ENCODE assay signal across 8 mouse cellular contexts in genomic region chr5:143525454-143526225, GRCm38 (mm10). TPM values are rescaled to one million over a fixed set of nuclear protein-coding genes. Genes with fewer than 3 reads are reported as not detected.
DNase-seq lines count a peak whose midpoint lies in the region; ATAC-seq and TF ChIP-seq lines count a peak whose summit lies in the region.

No protein-coding gene starts in this region.

- H3K4me3 ChIP-seq in G1E (ENCODE audit: low read depth, low read length) (peak overlapping the region; percentile 86; the same call in 1 of the 2 replicates), macrophage (ENCODE audit: inconsistent target) (peak overlapping the region; percentile 84)
- H3K4me3 ChIP-seq in hindbrain, embryonic 11.5 days (ENCODE audit: low read depth, low read length) = peak overlapping the region; percentile 97; the same call in 1 of the 2 replicates

- H3K4me1 ChIP-seq in G1E (ENCODE audit: insufficient read depth, low read depth, low read length) = peaks cover 57% of the 10 kb centered on the region
- H3K4me1 ChIP-seq in hindbrain, embryonic 11.5 days (replicated peaks; ENCODE audit: control insufficient read depth, insufficient read depth, low read length) = peaks cover 9% of the 10 kb centered on the region; the same call in 1 of the 2 replicates

- no peak overlapping the region for H3K27ac ChIP-seq in hindbrain, embryonic 11.5 days (ENCODE audit: low read depth, low read length)
- H3K27ac ChIP-seq in macrophage = no peak overlapping the region

- H3K9me3 ChIP-seq in G1E (replicated peaks) = no peaks in the 10 kb centered on the region
- no peaks in the 10 kb centered on the region for H3K9me3 ChIP-seq in hindbrain, embryonic 11.5 days (ENCODE audit: control insufficient read depth, low read length)

- no peaks in the 10 kb centered on the region for H3K27me3 ChIP-seq in G1E (ENCODE audit: insufficient read depth, low read length)
- H3K27me3 ChIP-seq in hindbrain, embryonic 11.5 days (ENCODE audit: control insufficient read depth, insufficient read depth, low read length) = no peaks in the 10 kb centered on the region

- H3K4me2 ChIP-seq in hindbrain, embryonic 11.5 days (replicated peaks; ENCODE audit: low read depth, low read length) = peak overlapping the region; percentile 62

- no peak for ATAC-seq in G1E (ENCODE audit: extremely low read depth, insufficient number of reproducible peaks, low FRiP score, poor library complexity, severe bottlenecking)
- ATAC-seq in hindbrain, embryonic 11.5 days (ENCODE audit: low FRiP score) = no peak
- ATAC-seq in granulocyte monocyte progenitor cell, adult 5-6 weeks (replicated peaks; ENCODE audit: poor library complexity, severe bottlenecking) = no peak

- WGBS in hindbrain, embryonic 11.5 days = 75% methylated on average over 7 of the region's 7 CpGs
- WGBS in macrophage (ENCODE audit: missing documents) = 60% methylated on average over 6 of the region's 7 CpGs

- no peak overlapping the region; the same call in 1 of the 2 replicates for H3K9ac ChIP-seq in hindbrain, embryonic 11.5 days (ENCODE audit: low read depth, low read length)

- H3K79me2 ChIP-seq in macrophage (ENCODE audit: inconsistent target) = peaks cover 68% of the 10 kb centered on the region

- peak; percentile 91 for DNase-seq in heart, adult 11 months
- DNase-seq in heart, postnatal 4 days = no peak
- no peak for DNase-seq in G1E (ENCODE audit: low spot score)
- DNase-seq in hindbrain, embryonic 11.5 days (ENCODE audit: low spot score) = no peak
- no peak for DNase-seq in adrenal gland, postnatal 25 days
- no peak for DNase-seq in gastrocnemius, adult 8-10 months (ENCODE audit: low spot score in 2 of 2)

- no peak for TF ChIP-seq CTCF in G1E (IDR thresholded peaks at IDR 0.05; ENCODE audit: low read depth, low read length)

- H3K36me3 ChIP-seq in G1E (replicated peaks) (peaks cover 47% of the 10 kb centered on the region), macrophage (ENCODE audit: inconsistent target) (no peaks in the 10 kb centered on the region)
- no peaks in the 10 kb centered on the region for H3K36me3 ChIP-seq in hindbrain, embryonic 11.5 days (ENCODE audit: control insufficient read depth, insufficient read depth, low read length)

RNA-seq across cellular contexts. Expression of gene Rac1, which starts 2.2 kb away (rescaled TPM):
- total RNA-seq in heart, postnatal 4 days (2021) = 100 to 1,000 TPM; 317 to 339 TPM
- 802 and 891 TPM in 2 replicates for total RNA-seq in G1E (2014; fragmentation: Nextera tagmentation)
- 150 and 168 TPM in 2 replicates for total RNA-seq in G1E (2017)
- polyA plus RNA-seq in G1E (2012) = 93.2 and 99.6 TPM in 2 replicates
- polyA plus RNA-seq in hindbrain, embryonic 11.5 days (2014; fragmentation: Nextera tagmentation; extraction: Ambion mirVana) = 471 and 512 TPM in 2 replicates
- 10 to 100 TPM; 22.2 to 51.5 (median 32.3) TPM for total RNA-seq in macrophage (2018; cell fraction: chromatin; rRNA removed)
- 100 to 1,000 TPM; 391 to 490 (median 447) TPM for total RNA-seq in macrophage (2018; cell fraction: cytosol; rRNA removed)
- 100 to 1,000 TPM in 21 of 26 experiments, 10 to 100 TPM in 5; 55.5 to 260 (median 146) TPM for total RNA-seq in macrophage (2018; cell fraction: nucleus; rRNA removed)
- polyA plus RNA-seq in macrophage (2018) = 386 to 538 TPM (median 421 TPM) in 3 replicates
- 358 and 372 TPM in 2 replicates for total RNA-seq in adrenal gland, postnatal 25 days (2021)
- total RNA-seq in gastrocnemius, adult 8-10 months (2022) = 100 to 1,000 TPM; 211 to 247 (median 228) TPM
- 349 and 471 TPM in 2 replicates for total RNA-seq in granulocyte monocyte progenitor cell, adult 5-6 weeks (2014; fragmentation: Nextera tagmentation)
- total RNA-seq in granulocyte monocyte progenitor cell, adult 5-6 weeks (2017) = 118 and 134 TPM in 2 replicates
